9 mouse cellular contexts compared by ENCODE assay signal in the genomic region with DNA sequence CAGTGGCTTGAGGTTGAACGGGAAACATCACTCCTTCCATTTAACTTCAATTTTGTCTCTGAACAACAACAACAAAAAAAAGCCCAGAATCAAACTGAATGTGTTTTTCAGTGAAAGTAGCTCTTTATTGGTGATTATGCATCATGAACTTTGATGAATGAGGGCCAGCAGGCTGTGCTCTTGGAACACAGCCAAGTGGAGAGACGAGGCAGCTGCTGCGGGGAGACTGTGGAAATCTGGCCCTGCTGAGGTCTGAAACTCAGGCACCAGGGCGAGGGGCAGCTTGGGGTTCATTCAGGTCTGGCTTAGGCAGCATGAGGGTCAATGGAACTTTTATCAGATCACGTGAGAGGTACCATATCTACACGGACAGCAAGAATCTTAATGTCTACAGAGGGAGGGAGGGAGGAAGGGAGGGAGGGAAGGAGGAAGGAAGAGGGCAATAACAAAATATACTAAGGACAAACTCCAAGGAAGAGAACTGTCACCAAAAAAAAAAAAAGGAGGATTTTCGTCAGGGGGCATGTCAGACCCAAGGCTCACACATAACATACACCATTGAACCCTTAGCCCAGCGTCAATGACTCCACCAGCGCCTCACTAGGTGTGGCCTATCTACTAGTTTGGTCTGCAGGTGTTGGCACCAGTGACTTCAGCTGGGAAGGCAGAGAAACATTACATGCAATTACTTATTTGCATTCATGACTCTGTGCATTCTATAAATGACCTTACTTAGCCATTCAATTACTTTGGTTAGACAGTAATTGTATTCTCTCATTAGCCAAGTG.
DNase-seq lines count a peak whose midpoint lies in the region; ATAC-seq and TF ChIP-seq lines count a peak whose summit lies in the region.
"Had no signal": no experiment of that assay in that cellular context is flagged by ENCODE, and none has a peak within 500 bp of the region (broad histone marks: within the 10 kb centered on the region; RNA-seq: fewer than 3 reads in every experiment).

No protein-coding gene starts in this region.

- no peak overlapping the region for H3K4me3 ChIP-seq in gastrocnemius, adult 2 months
- no peak overlapping the region for H3K4me3 ChIP-seq in heart, embryonic 12.5 days
- no peak overlapping the region for H3K4me3 ChIP-seq in kidney, embryonic 14.5 days (ENCODE audit: low read length)
- no peak overlapping the region for H3K4me3 ChIP-seq in midbrain, embryonic 16.5 days (ENCODE audit: low read depth, low read length)

- H3K9me3 ChIP-seq in heart, embryonic 12.5 days (replicated peaks): no peaks in the 10 kb centered on the region
- H3K9me3 ChIP-seq in kidney, embryonic 14.5 days (ENCODE audit: control insufficient read depth, low read length): no peaks in the 10 kb centered on the region
- H3K9me3 ChIP-seq in midbrain, embryonic 16.5 days (replicated peaks; ENCODE audit: control insufficient read depth, low read length, poor library complexity, severe bottlenecking): no peaks in the 10 kb centered on the region

- peaks cover 48% of the 10 kb centered on the region for H3K4me1 ChIP-seq in heart, embryonic 12.5 days (replicated peaks)
- H3K4me1 ChIP-seq in kidney, embryonic 14.5 days (ENCODE audit: control insufficient read depth, insufficient read depth, low read length): peaks cover 6% of the 10 kb centered on the region; the same call in 1 of the 2 replicates
- H3K4me1 ChIP-seq in midbrain, embryonic 16.5 days (ENCODE audit: control insufficient read depth, insufficient read depth, low read length): peaks cover 8% of the 10 kb centered on the region

- H3K27ac ChIP-seq in gastrocnemius, adult 2 months: peak overlapping the region; percentile 43; the same call in 1 of the 2 replicates
- peak overlapping the region; percentile 56 for H3K27ac ChIP-seq in heart, embryonic 12.5 days (ENCODE audit: poor library complexity, severe bottlenecking)
- H3K27ac ChIP-seq in kidney, embryonic 14.5 days (ENCODE audit: low read depth, low read length): no peak overlapping the region; the same call in 1 of the 2 replicates
- no peak overlapping the region for H3K27ac ChIP-seq in midbrain, embryonic 16.5 days (ENCODE audit: low read length)

- no peaks in the 10 kb centered on the region for H3K36me3 ChIP-seq in heart, embryonic 12.5 days
- H3K36me3 ChIP-seq in kidney, embryonic 14.5 days (ENCODE audit: control insufficient read depth, insufficient read depth, low read length): no peaks in the 10 kb centered on the region
- no peaks in the 10 kb centered on the region for H3K36me3 ChIP-seq in midbrain, embryonic 16.5 days (ENCODE audit: control insufficient read depth, insufficient read depth, low read length)

- H3K9ac ChIP-seq in heart, embryonic 12.5 days: no peak overlapping the region
- H3K9ac ChIP-seq in kidney, embryonic 14.5 days (ENCODE audit: low read depth, low read length): no peak overlapping the region
- no peak overlapping the region for H3K9ac ChIP-seq in midbrain, embryonic 16.5 days (ENCODE audit: low read depth, low read length)

- H3K27me3 ChIP-seq in heart, embryonic 12.5 days (replicated peaks): no peaks in the 10 kb centered on the region
- no peaks in the 10 kb centered on the region for H3K27me3 ChIP-seq in kidney, embryonic 14.5 days (ENCODE audit: control insufficient read depth, insufficient read depth, low read length)
- H3K27me3 ChIP-seq in midbrain, embryonic 16.5 days (ENCODE audit: control insufficient read depth, insufficient read depth, low read depth, low read length): no peaks in the 10 kb centered on the region
- H3K27me3 ChIP-seq: CH12.LX had no signal

- no peak for TF ChIP-seq CTCF in gastrocnemius, adult 2 months (IDR thresholded peaks at IDR 0.05)

- peak; percentile 26 for DNase-seq in gastrocnemius, adult 2 months
- no peak for DNase-seq in gastrocnemius, adult 8-10 months (ENCODE audit: low spot score in 2 of 2)
- peak; percentile 44 for DNase-seq in cerebellum, adult 8-10 months
- DNase-seq in left cerebral cortex, postnatal 14 days (ENCODE audit: low spot score in 2 of 2): no peak
- DNase-seq in layer of hippocampus, postnatal 36 days: no peak

- WGBS in heart, embryonic 12.5 days: 37% methylated on average over 9 of the region's 9 CpGs
- WGBS in kidney, embryonic 14.5 days: 14% methylated on average over 9 of the region's 9 CpGs
- WGBS in midbrain, embryonic 16.5 days: 35% methylated on average over 9 of the region's 9 CpGs

- H3K4me2 ChIP-seq in heart, embryonic 12.5 days: no peak overlapping the region
- no peak overlapping the region for H3K4me2 ChIP-seq in kidney, embryonic 14.5 days (replicated peaks; ENCODE audit: low read depth, low read length)
- no peak overlapping the region for H3K4me2 ChIP-seq in midbrain, embryonic 16.5 days (ENCODE audit: low read length)

- intact Hi-C loops in gastrocnemius, adult 2 months (cut with DNase I): no loop called here
- intact Hi-C loops in left cerebral cortex, postnatal 14 days (cut with DNase I): no loop called here

- no peak; the same call in 1 of the 2 replicates for ATAC-seq in heart, embryonic 12.5 days (ENCODE audit: insufficient number of reproducible peaks, low FRiP score)
- peak; percentile 79 for ATAC-seq in kidney, embryonic 14.5 days (ENCODE audit: low FRiP score, low TSS enrichment)
- 0 out of 2 replicates have a peak, but pooled peaks have one; percentile 40 for ATAC-seq in midbrain, embryonic 16.5 days

Comparison
In these comparisons a context has a peak if more than half of its experiments do, and no peak if none do; other contexts are left out.
1. DNase-seq: peak in gastrocnemius, adult 2 months (single experiment) and cerebellum, adult 8-10 months (single experiment); none in gastrocnemius, adult 8-10 months (0 of 2), left cerebral cortex, postnatal 14 days (0 of 2) and layer of hippocampus, postnatal 36 days (0 of 2).
2. H3K27ac ChIP-seq: peak in gastrocnemius, adult 2 months (single experiment) and heart, embryonic 12.5 days (single experiment); none in kidney, embryonic 14.5 days (single experiment) and midbrain, embryonic 16.5 days (single experiment).